Mouse (Mus musculus): ENCODE measurements at regions not wholly inside any gene's neighbourhood (a gene's known extent, or its start where the extent isn't known, plus 50 kb on each side); places are given as distances from the start of the nearest gene placed in this dataset.

GRCm38 (mm10) chr1:91740661-91741060, 60.6 kb upstream of the Twist2 start:
- DNase-seq (ENCODE audit: low spot score) = no peak

DNA sequence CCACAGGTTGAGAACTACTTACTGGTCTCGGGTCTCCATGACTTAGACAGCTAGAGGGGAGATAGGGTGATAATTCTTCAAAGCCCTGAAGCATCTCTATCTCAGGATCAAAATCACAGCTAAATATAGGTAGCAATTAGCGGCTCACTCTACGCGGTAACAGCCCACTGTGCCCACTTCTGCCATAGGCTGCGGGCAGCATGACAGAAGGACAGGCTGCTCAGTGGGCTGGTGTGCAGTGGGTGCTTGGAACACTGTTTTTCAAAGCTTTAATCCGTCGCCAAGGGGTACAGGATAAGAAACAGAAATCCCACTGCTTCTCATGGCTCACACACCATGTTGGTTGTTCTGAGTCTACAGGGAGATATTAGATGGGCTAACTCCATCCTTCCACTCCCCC, 59.2 kb upstream of the Twist2 start:
- DNase-seq (ENCODE audit: low spot score) = no peak

GRCm38 (mm10) chr1:91742914-91743313, 58.3 kb upstream of the Twist2 start:
- peak; percentile 45 for DNase-seq (ENCODE audit: low spot score)

DNA sequence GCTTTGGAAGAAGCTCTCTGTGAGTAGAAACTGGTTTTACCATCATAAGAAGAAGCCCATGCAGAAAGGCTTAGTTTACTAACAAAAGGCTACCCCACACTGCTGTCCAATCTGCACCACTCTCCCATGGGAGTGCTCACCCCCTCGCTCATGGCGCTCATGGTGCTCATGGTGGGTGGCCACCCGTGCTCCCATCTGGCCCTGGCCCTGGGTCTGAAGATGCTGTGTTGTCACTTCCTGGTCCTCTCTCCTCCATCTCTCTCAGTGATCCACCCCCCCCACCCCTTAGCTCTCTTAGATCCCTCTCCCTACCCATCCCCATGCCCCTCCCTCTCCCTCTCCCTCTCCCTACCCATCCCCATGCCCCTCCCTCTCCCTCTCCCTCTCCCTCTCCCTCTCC, 57.2 kb upstream of the Twist2 start:
- DNase-seq (ENCODE audit: low spot score) = no peak

GRCm38 (mm10) chr1:91744701-91745100, 56.6 kb upstream of the Twist2 start:
- no peak for DNase-seq (ENCODE audit: low spot score)

DNA sequence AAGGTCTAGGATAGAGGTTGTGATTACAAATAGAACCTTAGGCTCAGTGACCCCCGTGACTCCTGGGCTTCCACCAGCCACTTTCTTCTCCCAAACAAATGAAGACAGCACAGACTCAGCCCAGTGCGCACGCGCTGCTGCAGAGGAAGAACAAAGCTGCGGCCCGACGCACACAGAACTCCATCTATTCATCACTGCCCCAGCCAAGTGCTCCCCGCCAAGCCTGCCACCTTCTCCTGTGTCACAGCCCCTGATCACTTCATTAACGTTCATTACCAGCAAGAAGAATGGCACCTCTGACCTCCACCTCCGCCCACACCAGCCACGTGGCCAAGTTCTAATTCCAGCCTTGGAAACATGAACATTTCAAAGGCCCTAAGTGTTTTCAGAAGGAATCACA, 53.7 kb upstream of the Twist2 start:
- DNase-seq (ENCODE audit: low spot score) = no peak
